Comparison of ENCODE assay signal across 22 mouse cellular contexts in the genomic region with DNA sequence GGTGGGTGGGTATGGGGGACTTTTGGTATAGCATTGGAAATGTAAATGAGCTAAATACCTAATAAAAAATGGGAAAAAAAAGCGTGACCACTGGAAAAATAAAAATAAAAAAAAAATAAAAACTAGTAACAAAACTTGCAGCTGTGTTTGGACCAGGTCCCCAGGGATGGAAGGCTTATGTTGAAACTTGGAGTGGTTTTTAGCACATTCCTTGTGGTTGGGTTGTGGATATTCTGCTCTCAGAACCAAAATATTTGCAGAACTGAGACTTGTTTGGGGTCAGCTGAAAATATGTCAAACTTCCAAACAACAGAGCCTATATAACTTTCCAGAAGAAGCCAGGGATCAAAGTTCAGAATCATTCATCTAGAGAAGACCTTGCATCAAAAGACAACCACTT.
A peak's percentile ranks its signal among the peaks of the same experiment; 100 is the strongest.
DNase-seq lines count a peak whose midpoint lies in the region; ATAC-seq and TF ChIP-seq lines count a peak whose summit lies in the region.
"Had no signal": no experiment of that assay in that cellular context is flagged by ENCODE, and none has a peak within 500 bp of the region (broad histone marks: within the 10 kb centered on the region; RNA-seq: fewer than 3 reads in every experiment).

No protein-coding gene starts in this region.

- WGBS in kidney, embryonic 15.5 days: 71% methylated on average over 1 of the region's 1 CpGs
- WGBS in kidney, postnatal 0 days: 58% methylated on average over 1 of the region's 1 CpGs
- 93% methylated on average over 1 of the region's 1 CpGs for WGBS in midbrain, embryonic 10.5 days

- dilution Hi-C loops in CH12.LX (cut with MboI; ENCODE audit: extremely low pct_ligation_motif_present, extremely low pct_unique_long_range_greater_than_20kb, low sequenced_read_pairs): no loop called here

- peak overlapping the region; percentile 45; the same call in 1 of the 2 replicates for H3K27ac ChIP-seq in kidney, embryonic 15.5 days
- H3K27ac ChIP-seq in CH12.LX (ENCODE audit: insufficient read depth, low read depth): no peak overlapping the region
- no peak overlapping the region for H3K27ac ChIP-seq in kidney, postnatal 0 days
- no peak overlapping the region for H3K27ac ChIP-seq in midbrain, embryonic 10.5 days (replicated peaks)
- H3K27ac ChIP-seq: forebrain, embryonic 15.5 days; hindbrain, embryonic 15.5 days; limb, embryonic 12.5 days; liver, embryonic 15.5 days had no signal

- H3K4me3 ChIP-seq in kidney, embryonic 15.5 days (replicated peaks): no peak overlapping the region
- H3K4me3 ChIP-seq in CH12.LX (replicated peaks in 1 of 3; ENCODE audit: low read depth in 2 of 3, low read length in 2 of 3, poor library complexity in 1 of 3): no peak overlapping the region
- H3K4me3 ChIP-seq in kidney, postnatal 0 days (replicated peaks; ENCODE audit: low read depth, low read length): no peak overlapping the region
- H3K4me3 ChIP-seq in midbrain, embryonic 10.5 days: no peak overlapping the region
- H3K4me3 ChIP-seq: forebrain, embryonic 15.5 days; hindbrain, embryonic 15.5 days; limb, embryonic 12.5 days; liver, embryonic 15.5 days had no signal

- no peaks in the 10 kb centered on the region for H3K79me2 ChIP-seq in CH12.LX (replicated peaks; ENCODE audit: control insufficient read depth, extremely low read depth, insufficient read depth, poor library complexity, severe bottlenecking)

- no peak for TF ChIP-seq EP300 in CH12.LX (IDR thresholded peaks at IDR 0.05; ENCODE audit: low read length)

- H3K36me3 ChIP-seq in kidney, embryonic 15.5 days: no peaks in the 10 kb centered on the region
- no peaks in the 10 kb centered on the region for H3K36me3 ChIP-seq in CH12.LX (replicated peaks in 1 of 2; ENCODE audit: control insufficient read depth in 1 of 2, insufficient read depth in 1 of 2, low read length in 1 of 2)
- H3K36me3 ChIP-seq in kidney, postnatal 0 days (ENCODE audit: insufficient read depth, low read length): no peaks in the 10 kb centered on the region
- no peaks in the 10 kb centered on the region for H3K36me3 ChIP-seq in midbrain, embryonic 10.5 days
- H3K36me3 ChIP-seq: forebrain, embryonic 15.5 days; hindbrain, embryonic 15.5 days; limb, embryonic 12.5 days; liver, embryonic 15.5 days had no signal

- H3K27me3 ChIP-seq in kidney, embryonic 15.5 days: no peaks in the 10 kb centered on the region
- peaks cover 6% of the 10 kb centered on the region for H3K27me3 ChIP-seq in CH12.LX (replicated peaks)
- no peaks in the 10 kb centered on the region for H3K27me3 ChIP-seq in kidney, postnatal 0 days (ENCODE audit: insufficient read depth, low read length)
- no peaks in the 10 kb centered on the region for H3K27me3 ChIP-seq in midbrain, embryonic 10.5 days (ENCODE audit: low read depth, poor library complexity, severe bottlenecking)
- H3K27me3 ChIP-seq: forebrain, embryonic 15.5 days; hindbrain, embryonic 15.5 days; limb, embryonic 12.5 days; liver, embryonic 15.5 days; Patski had no signal

- no peaks in the 10 kb centered on the region for H3K9me3 ChIP-seq in kidney, embryonic 15.5 days (replicated peaks)
- H3K9me3 ChIP-seq in CH12.LX (replicated peaks; ENCODE audit: low read length): peaks cover 2% of the 10 kb centered on the region
- no peaks in the 10 kb centered on the region for H3K9me3 ChIP-seq in kidney, postnatal 0 days (replicated peaks; ENCODE audit: low read length)
- no peaks in the 10 kb centered on the region for H3K9me3 ChIP-seq in midbrain, embryonic 10.5 days (replicated peaks)
- H3K9me3 ChIP-seq: forebrain, embryonic 15.5 days; hindbrain, embryonic 15.5 days; limb, embryonic 12.5 days; liver, embryonic 15.5 days had no signal

- H3K9ac ChIP-seq in kidney, embryonic 15.5 days: no peak overlapping the region
- no peak overlapping the region for H3K9ac ChIP-seq in CH12.LX (ENCODE audit: insufficient read depth, low read depth)
- no peak overlapping the region for H3K9ac ChIP-seq in kidney, postnatal 0 days (ENCODE audit: low read depth, low read length)
- H3K9ac ChIP-seq: forebrain, embryonic 15.5 days; hindbrain, embryonic 15.5 days; limb, embryonic 12.5 days; liver, embryonic 15.5 days had no signal

- peak; percentile 38 for DNase-seq in gastrocnemius, adult 18-20 months (ENCODE audit: low spot score)
- DNase-seq in gastrocnemius, adult 8-10 months (ENCODE audit: low spot score in 2 of 2): no peak
- no peak for DNase-seq in kidney, adult 8-10 months
- DNase-seq in CH12.LX (ENCODE audit: extremely low read depth): no peak
- DNase-seq in kidney, postnatal 0 days (ENCODE audit: low spot score): peak; percentile 87
- DNase-seq in midbrain, embryonic 10.5 days (ENCODE audit: low spot score): no peak
- no peak for DNase-seq in B cell, adult 2 months
- DNase-seq: adrenal gland, postnatal 25 days; cerebellum, adult 18-20 months; layer of hippocampus, adult 9-11 months; midbrain, embryonic 14.5 days; right cerebral cortex, adult 18-20 months; spleen, adult 18-20 months; thymus, adult 18-20 months had no signal

- in situ Hi-C loops in CH12.LX (cut with MboI; ENCODE audit: low pct_ligation_motif_present, low pct_unique_long_range_greater_than_20kb, low sequenced_read_pairs): no loop called here

- no peak overlapping the region for H3K4me2 ChIP-seq in kidney, embryonic 15.5 days
- no peak overlapping the region for H3K4me2 ChIP-seq in CH12.LX (ENCODE audit: insufficient read depth, low read depth, poor library complexity, severe bottlenecking)
- H3K4me2 ChIP-seq in kidney, postnatal 0 days (ENCODE audit: low read length): no peak overlapping the region
- H3K4me2 ChIP-seq: forebrain, embryonic 15.5 days; hindbrain, embryonic 15.5 days; limb, embryonic 12.5 days; liver, embryonic 15.5 days had no signal

- no peak for TF ChIP-seq CTCF in CH12.LX (conservative IDR thresholded peaks at IDR 0.05 in 1 of 2, IDR thresholded peaks at IDR 0.05 in 1 of 2; ENCODE audit: low read depth in 2 of 2, low read length in 2 of 2)
- no peak for TF ChIP-seq CTCF in kidney, postnatal 0 days (IDR thresholded peaks at IDR 0.05; ENCODE audit: low read depth)

- TF ChIP-seq RAD21 in CH12.LX (IDR thresholded peaks at IDR 0.05; ENCODE audit: low read depth, low read length): no peak

- TF ChIP-seq POLR2A in CH12.LX (IDR thresholded peaks at IDR 0.05; ENCODE audit: low read depth, low read length): no peak

- no peak for ATAC-seq in kidney, embryonic 15.5 days (replicated peaks; ENCODE audit: low FRiP score)
- ATAC-seq in kidney, postnatal 0 days (replicated peaks; ENCODE audit: low FRiP score, low read depth): no peak
- ATAC-seq: activated CD4-positive, CD25-positive, alpha-beta regulatory T cell, adult 4 months; forebrain, embryonic 15.5 days; intestine, embryonic 16.5 days; Patski had no signal

- H3K4me1 ChIP-seq in kidney, embryonic 15.5 days: peaks cover 10% of the 10 kb centered on the region; the same call in 1 of the 2 replicates
- H3K4me1 ChIP-seq in CH12.LX (ENCODE audit: control insufficient read depth in 1 of 2, insufficient read depth in 2 of 2): peaks cover 0 to 10% of the 10 kb centered on the region in 2 experiments; a peak in 2 of 4 replicates
- H3K4me1 ChIP-seq in kidney, postnatal 0 days (replicated peaks; ENCODE audit: insufficient read depth, low read length): no peaks in the 10 kb centered on the region
- no peaks in the 10 kb centered on the region for H3K4me1 ChIP-seq in midbrain, embryonic 10.5 days
- H3K4me1 ChIP-seq: forebrain, embryonic 15.5 days; hindbrain, embryonic 15.5 days; limb, embryonic 12.5 days; liver, embryonic 15.5 days had no signal

TF ChIP-seq in CH12.LX, 34 proteins besides CTCF, POLR2A, EP300 and RAD21:
- TF ChIP-seq MAFK (IDR thresholded peaks at IDR 0.05; ENCODE audit: insufficient replicate concordance, low read length) (peak; percentile 50; the same call in 1 of the 2 replicates), NELFE (IDR thresholded peaks at IDR 0.05; ENCODE audit: low read depth, low read length) (no peak), ZMIZ1 (IDR thresholded peaks at IDR 0.05; ENCODE audit: low read depth, low read length) (no peak)
TF ChIP-seq in CH12.LX: peak in this region for 1.

Comparison
In these comparisons a context has a peak if more than half of its experiments do, and no peak if none do; other contexts are left out.
1. DNase-seq: peak in gastrocnemius, adult 18-20 months (single experiment) and kidney, postnatal 0 days (single experiment); none in gastrocnemius, adult 8-10 months (0 of 2), kidney, adult 8-10 months (0 of 2), CH12.LX (single experiment), midbrain, embryonic 10.5 days (single experiment) and B cell, adult 2 months (0 of 2).